Mouse (Mus musculus) hindbrain, embryonic 11.5 days (tissue): ENCODE results near the gene Gm10643. TPM values are rescaled to one million over a fixed set of nuclear protein-coding genes. Genes with fewer than 3 reads are reported as not detected.

ENCODE experiments used
- ATAC-seq: fragments of 200-750 bp; cut with Nextera tagmentation; 2 replicates; pipeline ENCODE4 v1.8.0; 2017; ENCODE audit warnings: mild to moderate bottlenecking, moderate TSS enrichment, moderate library complexity; ENCODE audit not compliant: low FRiP score
- DNase-seq: peaks from one replicate; pipeline ENCODE4 v3.0.0-alpha.2; 2015; ENCODE audit warnings: low spot score
- H3K27ac ChIP-seq: fragments of 300-500 bp; sonication (generic); 2 replicates; pipeline ENCODE4 v1.5.1; 2014; ENCODE audit warnings: mild to moderate bottlenecking, low read depth, low read length
- H3K27me3 ChIP-seq: fragments of 300-500 bp; sonication (generic); 2 replicates; pipeline ENCODE4 v1.6.1; 2014; ENCODE audit warnings: mild to moderate bottlenecking, low read length, moderate library complexity, mixed read lengths; ENCODE audit not compliant: control insufficient read depth, insufficient read depth
- H3K36me3 ChIP-seq: fragments of 300-500 bp; sonication (generic); 2 replicates; pipeline ENCODE4 v1.6.1; 2014; ENCODE audit warnings: mild to moderate bottlenecking, low read length, moderate library complexity, mixed read lengths; ENCODE audit not compliant: control insufficient read depth, insufficient read depth
- H3K4me1 ChIP-seq: fragments of 300-500 bp; sonication (generic); replicated peaks from 2 replicates; pipeline ENCODE4 v1.6.1; 2014; ENCODE audit warnings: low read length, mixed read lengths; ENCODE audit not compliant: control insufficient read depth, insufficient read depth
- H3K4me2 ChIP-seq: fragments of 300-500 bp; sonication (generic); replicated peaks from 2 replicates; pipeline ENCODE4 v1.6.1; 2014; ENCODE audit warnings: mild to moderate bottlenecking, low read depth, low read length
- H3K4me3 ChIP-seq: fragments of 300-500 bp; sonication (generic); 2 replicates; pipeline ENCODE4 v1.5.1; 2014; ENCODE audit warnings: low read depth, low read length
- H3K9ac ChIP-seq: fragments of 300-500 bp; sonication (generic); 2 replicates; pipeline ENCODE4 v1.6.1; 2014; ENCODE audit warnings: low read depth, low read length
- H3K9me3 ChIP-seq: fragments of 300-500 bp; sonication (generic); 2 replicates; pipeline ENCODE4 v1.6.1; 2016; ENCODE audit warnings: low read length; ENCODE audit not compliant: control insufficient read depth
- WGBS: fragments of 180-500 bp; shearing (Covaris S2); extraction: QIAGEN DNeasy Blood & Tissue Kit; methylation state at CpG from one replicate; pipeline ENCODE4 v1.1.7; 2014; 5-methylcytosine and 5-hydroxymethylcytosine counted together
- polyA plus RNA-seq: library from polyadenylated mRNA; unstranded; fragments of >200 nt; fragmentation: Nextera tagmentation; extraction: Ambion mirVana; gene quantifications from 2 replicates; pipeline ENCODE4 v1.2.1, GENCODE M21; 2014

The Gm10643 gene
- polyA plus RNA-seq = 2.0 and 2.2 TPM in 2 replicates

DNA sequence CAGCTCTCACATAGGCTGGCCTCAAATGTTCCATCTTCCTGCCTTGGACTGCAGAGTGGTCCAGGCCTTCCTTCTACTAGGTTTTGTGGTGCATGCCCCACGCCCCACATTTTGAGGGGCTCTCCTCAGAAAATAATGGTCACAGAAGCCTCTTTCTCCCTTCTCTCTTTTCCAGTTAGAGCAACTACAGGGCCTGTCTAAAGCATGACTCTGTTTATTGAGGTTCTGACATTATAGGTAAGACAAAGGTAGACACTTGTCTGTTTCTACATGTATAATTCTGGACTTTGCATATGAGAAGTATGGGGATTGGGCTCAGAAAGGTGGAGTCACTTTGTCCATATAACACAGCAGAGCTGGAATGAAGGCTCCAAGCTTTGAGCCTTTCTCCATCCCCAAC, at the start of gene Gm10643:
Gm10643 (minus strand) TSS at position 101 of the 400 bp plus-strand sequence.
- no peak for ATAC-seq

DNA sequence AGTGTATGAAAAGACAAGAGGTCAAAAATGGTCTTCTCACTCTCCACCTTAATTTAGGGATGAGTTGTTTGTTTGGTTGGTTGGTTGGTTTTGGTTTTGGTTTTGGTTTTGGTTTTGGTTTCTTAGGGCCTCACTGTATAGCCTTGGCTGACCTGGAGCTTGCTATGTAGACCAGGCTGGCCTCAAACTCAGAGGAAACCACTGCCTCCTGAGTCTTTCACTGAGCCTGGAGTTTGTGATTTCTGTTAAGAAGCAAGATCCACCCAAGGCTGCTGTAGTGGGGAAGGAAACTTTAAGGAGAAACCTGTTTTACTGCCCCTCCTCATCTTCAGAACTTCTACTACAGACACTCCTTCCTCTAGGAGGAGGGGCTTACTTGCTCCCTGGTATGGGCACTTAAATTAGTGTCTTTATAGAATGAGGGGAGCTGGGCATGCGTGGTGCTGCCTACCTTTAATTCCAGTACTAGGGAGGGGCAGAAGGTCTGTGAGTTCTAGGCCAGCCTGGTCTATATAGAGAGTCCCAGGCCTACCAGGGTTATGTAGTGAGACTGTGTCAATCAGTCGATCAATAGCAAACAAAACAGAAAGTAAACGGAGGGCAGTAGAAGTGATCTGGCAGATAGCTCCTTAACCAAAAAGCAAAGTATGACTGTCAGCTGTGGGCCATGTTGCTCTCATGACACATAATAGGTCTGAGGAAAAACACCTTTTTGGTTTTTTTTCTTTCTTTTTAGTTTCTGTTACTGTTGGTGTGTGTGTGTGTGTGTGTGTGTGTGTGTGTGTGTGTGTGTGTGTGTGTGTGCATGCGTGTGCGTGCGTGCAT, 41.5 kb upstream of the Gm10643 start:
- no peak for DNase-seq
- Histone ChIP-seq H3K9ac (no peak overlapping the region), H3K36me3 (no peaks in the 10 kb centered on the region), H3K4me3 (no peak overlapping the region), H3K4me2 (no peak overlapping the region), H3K4me1 (no peaks in the 10 kb centered on the region; the same call in 1 of the 2 replicates), H3K27ac (no peak overlapping the region), H3K9me3 (no peaks in the 10 kb centered on the region), H3K27me3 (no peaks in the 10 kb centered on the region)
- WGBS = 94% methylated on average over 6 of the region's 6 CpGs
- no peak for ATAC-seq

More for the DNA sequence above, at the start of gene Gm10643:
- H3K4me3 ChIP-seq = peak within 1 kb of the TSS; percentile 73
- WGBS = 97% methylated on average over 1 of the region's 1 CpGs
- no peaks in the 10 kb centered on the region for H3K27me3 ChIP-seq
- peak within 1 kb of the TSS; percentile 57; the same call in 1 of the 2 replicates for H3K9ac ChIP-seq
- peaks cover 10% of the 10 kb centered on the region; the same call in 1 of the 2 replicates for H3K4me1 ChIP-seq
- H3K27ac ChIP-seq = peak within 1 kb of the TSS; percentile 55
- no peaks in the 10 kb centered on the region for H3K36me3 ChIP-seq
- H3K9me3 ChIP-seq = no peaks in the 10 kb centered on the region
- peak within 1 kb of the TSS; percentile 62 for H3K4me2 ChIP-seq
- no peak for DNase-seq

DNA sequence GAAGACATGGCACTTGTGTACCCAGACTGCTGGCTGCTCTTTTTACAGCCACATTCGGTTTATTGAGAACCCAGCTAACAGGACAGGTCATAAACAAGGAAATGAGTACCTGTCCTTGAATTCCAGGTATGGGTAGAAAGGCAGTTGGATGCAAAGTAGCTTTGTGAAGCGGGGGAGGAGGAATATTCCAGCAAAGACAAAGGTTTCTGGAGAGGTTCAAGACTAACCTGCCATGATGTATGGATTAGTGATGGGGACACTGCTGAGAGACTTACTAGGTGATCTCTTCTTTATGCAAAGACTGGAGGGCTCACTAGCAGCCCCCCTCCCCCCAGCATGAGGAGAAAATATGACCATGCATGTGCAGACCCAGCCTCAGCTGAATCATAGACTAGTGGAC, 40.7 kb upstream of the Gm10643 start:
- no peak overlapping the region for H3K4me2 ChIP-seq
- 0 out of 2 replicates have a peak overlapping the region, but pooled peaks have one; percentile 27 for H3K27ac ChIP-seq
- no peaks in the 10 kb centered on the region for H3K9me3 ChIP-seq
- DNase-seq (no peak), ATAC-seq (no peak)
- H3K36me3 ChIP-seq = no peaks in the 10 kb centered on the region
- no peaks in the 10 kb centered on the region; the same call in 1 of the 2 replicates for H3K4me1 ChIP-seq
- no peak overlapping the region for H3K9ac ChIP-seq
- no peaks in the 10 kb centered on the region for H3K27me3 ChIP-seq
- 81% methylated on average over 2 of the region's 2 CpGs for WGBS
- H3K4me3 ChIP-seq = no peak overlapping the region

DNA sequence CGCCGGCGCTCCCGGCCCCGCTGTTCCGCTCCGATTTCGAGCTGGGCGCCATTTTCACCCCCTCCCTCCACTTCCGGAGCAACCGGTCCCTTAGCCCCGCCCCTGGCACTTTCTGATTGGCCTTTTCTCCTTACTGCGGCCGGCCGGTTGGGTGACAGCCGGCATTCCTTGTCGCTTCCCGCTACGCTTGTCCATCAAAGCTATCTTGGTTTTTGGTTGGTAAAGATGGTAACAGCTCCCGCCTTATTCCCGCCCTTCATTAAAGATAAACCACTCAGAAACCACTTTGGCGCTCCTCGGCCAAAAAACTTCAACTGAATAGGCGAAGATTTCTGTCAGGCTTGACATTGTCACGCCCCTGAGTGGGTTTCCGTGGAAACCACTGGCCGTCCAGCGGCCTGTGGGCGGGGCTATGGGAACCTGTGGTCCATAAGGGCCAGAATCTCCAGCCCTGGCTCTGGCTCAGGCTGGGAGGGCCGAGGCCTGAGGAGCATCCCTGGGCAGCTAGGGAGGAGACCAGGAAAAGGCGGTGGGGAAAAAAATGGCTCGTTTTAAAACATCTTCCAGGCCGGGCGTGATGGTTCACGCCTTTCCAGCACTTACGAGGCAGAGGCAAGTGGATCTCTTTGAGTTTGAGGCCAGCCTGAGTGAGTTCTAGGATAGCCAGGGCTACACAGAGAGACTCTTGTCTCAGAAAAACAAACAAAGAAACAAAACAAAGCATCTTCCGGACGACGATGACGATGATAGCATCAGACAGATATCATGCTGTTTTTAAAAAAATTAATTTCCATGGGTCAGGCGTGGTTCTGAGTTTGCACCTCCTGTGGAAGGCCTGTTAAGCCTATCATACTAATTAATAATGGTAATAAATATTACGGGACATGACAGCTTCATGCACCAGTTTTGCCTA, 40.0 kb upstream of the Gm10643 start, which contains the start of gene Dcaf15:
Dcaf15 (minus strand) TSS at position 72 of the 913 bp plus-strand sequence.
- Histone ChIP-seq H3K9ac (peak within 1 kb of the TSS; percentile 88), H3K27me3 (no peaks in the 10 kb centered on the region), H3K9me3 (no peaks in the 10 kb centered on the region), H3K27ac (peak within 1 kb of the TSS; percentile 89), H3K36me3 (no peaks in the 10 kb centered on the region), H3K4me1 (no peaks in the 10 kb centered on the region; the same call in 1 of the 2 replicates), H3K4me3 (peak within 1 kb of the TSS; percentile 70), H3K4me2 (peak within 1 kb of the TSS; percentile 78)
- WGBS = 7% methylated on average over 42 of the region's 42 CpGs
- DNase-seq (peak; percentile 99), ATAC-seq (peak; percentile 96)

DNA sequence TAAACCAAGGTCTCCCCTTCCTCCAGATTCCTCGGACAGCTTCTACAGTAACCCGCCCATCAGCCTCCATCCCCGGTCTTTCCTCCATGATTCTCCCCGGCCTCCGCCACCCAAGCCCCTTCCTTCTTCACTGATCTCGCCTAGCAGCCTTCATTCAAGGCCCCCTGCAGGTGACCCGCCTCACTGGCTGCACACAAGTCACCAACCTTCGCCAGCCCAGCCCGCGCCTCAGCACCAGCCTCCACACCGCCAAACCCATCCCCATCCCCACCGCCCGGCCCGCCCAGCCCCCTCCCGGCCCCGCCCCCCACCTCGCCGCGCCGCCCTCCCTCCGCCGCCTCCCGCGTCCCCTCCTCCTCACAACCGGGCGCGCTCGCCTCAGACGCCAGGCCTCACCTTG, 39.3 kb upstream of the Gm10643 start:
- Histone ChIP-seq H3K4me3 (peak overlapping the region; percentile 70), H3K9me3 (no peaks in the 10 kb centered on the region), H3K27me3 (no peaks in the 10 kb centered on the region), H3K4me1 (no peaks in the 10 kb centered on the region; the same call in 1 of the 2 replicates), H3K9ac (peak overlapping the region; percentile 88), H3K4me2 (peak overlapping the region; percentile 78), H3K27ac (peak overlapping the region; percentile 89), H3K36me3 (no peaks in the 10 kb centered on the region)
- ATAC-seq (peak; percentile 87), DNase-seq (peak; percentile 79)
- WGBS = 0% methylated on average over 28 of the region's 29 CpGs

DNA sequence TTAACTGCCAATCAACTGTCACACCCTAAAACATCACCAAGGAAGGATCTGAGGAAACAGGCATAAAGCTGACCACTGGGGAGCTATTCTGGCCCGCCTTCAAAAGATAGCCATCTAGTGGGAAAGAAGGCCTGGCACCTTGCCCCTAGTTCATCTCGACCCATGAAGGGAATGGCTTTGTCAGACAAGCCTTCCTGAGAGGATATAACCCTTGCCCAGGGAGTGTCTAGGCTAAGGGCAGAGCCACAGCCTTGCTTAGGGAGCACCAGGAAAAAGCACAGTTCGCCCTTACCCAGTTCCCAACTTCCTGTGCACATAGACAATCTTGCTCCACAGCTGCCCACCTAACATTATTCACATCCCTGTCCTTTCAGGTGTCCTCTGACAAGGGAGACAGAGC, 38.7 kb upstream of the Gm10643 start:
- H3K36me3 ChIP-seq = no peaks in the 10 kb centered on the region
- no peaks in the 10 kb centered on the region for H3K9me3 ChIP-seq
- peak overlapping the region; percentile 89 for H3K27ac ChIP-seq
- WGBS = 64% methylated on average over 3 of the region's 3 CpGs
- H3K4me1 ChIP-seq = no peaks in the 10 kb centered on the region; the same call in 1 of the 2 replicates
- DNase-seq (peak; percentile 16), ATAC-seq (no peak)
- peak overlapping the region; percentile 88 for H3K9ac ChIP-seq
- H3K27me3 ChIP-seq = no peaks in the 10 kb centered on the region
- peak overlapping the region; percentile 70 for H3K4me3 ChIP-seq
- peak overlapping the region; percentile 78 for H3K4me2 ChIP-seq

DNA sequence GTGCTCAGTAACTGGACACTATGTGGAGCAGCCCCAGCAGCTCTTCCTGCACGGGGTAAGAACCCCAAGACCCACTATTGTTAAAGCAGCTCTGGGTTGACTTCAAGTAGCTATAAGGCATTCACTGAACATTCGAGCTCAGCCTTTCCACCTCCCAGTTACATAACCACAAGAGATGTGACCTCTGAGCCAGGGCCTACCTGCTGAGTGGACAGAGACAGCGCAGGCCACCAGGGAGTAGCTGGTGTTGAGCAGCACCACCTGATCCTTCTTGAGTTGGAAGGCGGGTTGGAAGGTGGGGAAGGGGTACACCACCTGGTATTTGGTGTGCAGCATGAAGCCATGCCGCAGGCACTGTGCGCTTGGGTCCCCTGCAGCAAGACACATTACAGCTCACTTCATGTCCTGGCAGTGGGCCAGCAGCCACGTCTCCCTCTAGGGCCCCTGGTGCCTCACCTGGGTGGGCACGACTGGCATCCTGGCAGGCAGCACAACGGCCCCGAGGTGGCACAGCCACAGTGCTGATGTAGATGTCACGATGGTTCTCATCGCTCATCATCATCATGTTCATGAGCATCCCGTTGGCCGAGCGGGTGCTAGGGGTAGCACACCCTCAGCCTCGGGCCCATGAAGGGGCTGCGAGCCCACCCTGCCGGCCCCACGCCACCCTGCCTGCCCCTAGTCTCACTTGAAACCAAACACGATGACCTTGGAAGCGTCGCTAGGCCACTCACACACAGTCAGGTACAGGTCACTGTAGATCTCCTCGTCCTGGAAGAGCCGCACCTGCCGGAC, 36.7 kb upstream of the Gm10643 start:
- WGBS = 95% methylated on average over 25 of the region's 25 CpGs
- no peak for ATAC-seq
- H3K27me3 ChIP-seq = no peaks in the 10 kb centered on the region
- H3K4me2 ChIP-seq = no peak overlapping the region
- no peak for DNase-seq
- H3K9ac ChIP-seq = no peak overlapping the region
- no peaks in the 10 kb centered on the region; the same call in 1 of the 2 replicates for H3K4me1 ChIP-seq
- no peaks in the 10 kb centered on the region for H3K9me3 ChIP-seq
- H3K36me3 ChIP-seq = 0 out of 2 replicates have a peak, but pooled peaks cover 9% of the 10 kb centered on the region
- no peak overlapping the region for H3K27ac ChIP-seq
- no peak overlapping the region for H3K4me3 ChIP-seq

DNA sequence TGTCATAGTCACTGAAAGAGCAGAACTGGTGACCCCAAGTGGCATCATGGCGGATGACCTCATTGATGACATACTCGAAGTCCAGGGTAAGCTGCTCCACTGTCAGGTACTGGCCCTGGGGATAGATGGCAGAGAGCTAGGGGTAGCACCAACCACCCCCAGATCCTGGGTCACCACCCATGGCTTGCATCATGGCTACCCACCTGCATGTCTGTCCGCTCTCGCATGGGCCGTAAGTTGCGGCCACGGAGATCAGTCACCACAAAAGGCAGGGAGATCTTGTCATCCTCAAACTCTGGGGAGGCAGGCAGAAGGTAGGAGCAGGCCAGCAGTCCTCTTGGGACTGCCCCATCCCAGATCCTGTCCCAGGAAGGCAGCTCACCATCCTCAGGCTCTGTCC, 33.4 kb upstream of the Gm10643 start:
- 96% methylated on average over 7 of the region's 7 CpGs for WGBS
- Histone ChIP-seq H3K4me3 (no peak overlapping the region), H3K27ac (no peak overlapping the region), H3K4me1 (no peaks in the 10 kb centered on the region; the same call in 1 of the 2 replicates), H3K4me2 (no peak overlapping the region), H3K9ac (no peak overlapping the region), H3K9me3 (no peaks in the 10 kb centered on the region), H3K27me3 (no peaks in the 10 kb centered on the region), H3K36me3 (0 out of 2 replicates have a peak, but pooled peaks cover 17% of the 10 kb centered on the region)
- DNase-seq = no peak
- ATAC-seq = no peak
